Mouse (Mus musculus): Measurements from ENCODE around the gene Opn3. TPM values are rescaled to one million over a fixed set of nuclear protein-coding genes. Genes with fewer than 3 reads are reported as not detected.
A peak's percentile ranks its signal among the peaks of the same experiment; 100 is the strongest.

The Opn3 gene
- total and polyA plus RNA-seq, 3 experiments: 0.89 to 2.9 (median 1.6) TPM

- Histone ChIP-seq H3K27ac (ENCODE audit: insufficient read depth, low read depth) (no peak overlapping the region), H3K9ac (ENCODE audit: insufficient read depth, low read depth) (no peak overlapping the region), H3K4me1 (ENCODE audit: control insufficient read depth in 1 of 2, insufficient read depth in 2 of 2) (peaks cover 23 to 88% of the 10 kb centered on the region in 2 experiments), H3K36me3 (replicated peaks in 1 of 2; ENCODE audit: control insufficient read depth in 1 of 2, insufficient read depth in 1 of 2, low read length in 1 of 2) (peaks cover 2 to 16% of the 10 kb centered on the region in 2 experiments), H3K79me2 (replicated peaks; ENCODE audit: control insufficient read depth, extremely low read depth, insufficient read depth, poor library complexity, severe bottlenecking) (no peaks in the 10 kb centered on the region), H3K4me2 (ENCODE audit: insufficient read depth, low read depth, poor library complexity, severe bottlenecking) (no peak overlapping the region), H3K9me3 (replicated peaks; ENCODE audit: low read length) (no peaks in the 10 kb centered on the region), H3K27me3 (replicated peaks) (no peaks in the 10 kb centered on the region), H3K4me3 (replicated peaks in 1 of 3; ENCODE audit: low read depth in 2 of 3, low read length in 2 of 3, poor library complexity in 1 of 3) (no peak overlapping the region)
- in situ Hi-C loops (cut with MboI; ENCODE audit: low pct_ligation_motif_present, low pct_unique_long_range_greater_than_20kb, low sequenced_read_pairs): no loop called here
- no peak for TF ChIP-seq POLR2A (IDR thresholded peaks at IDR 0.05; ENCODE audit: low read depth, low read length)
- TF ChIP-seq USF1 (IDR thresholded peaks at IDR 0.05; ENCODE audit: low read depth, low read length): no peak
- no peak for TF ChIP-seq USF2 (conservative IDR thresholded peaks at IDR 0.05; ENCODE audit: low read depth, low read length)
- TF ChIP-seq MAFK (IDR thresholded peaks at IDR 0.05; ENCODE audit: insufficient replicate concordance, low read length): no peak
- TF ChIP-seq BHLHE40 (IDR thresholded peaks at IDR 0.05; ENCODE audit: low read depth, low read length): 0 out of 2 replicates have a peak, but pooled peaks have one; percentile 10
- TF ChIP-seq ZNF384 (IDR thresholded peaks at IDR 0.05; ENCODE audit: low read depth, low read length): no peak
- dilution Hi-C loops (cut with MboI; ENCODE audit: extremely low pct_ligation_motif_present, extremely low pct_unique_long_range_greater_than_20kb, low sequenced_read_pairs): no loop called here
- no peak for DNase-seq (ENCODE audit: extremely low read depth)
These were observed 54.9 kb downstream of the Opn3 start for GRCm38 (mm10) chr1:175637677-175638076.

- Histone ChIP-seq H3K27me3 (replicated peaks) (no peaks in the 10 kb centered on the region), H3K9me3 (replicated peaks; ENCODE audit: low read length) (no peaks in the 10 kb centered on the region), H3K9ac (ENCODE audit: insufficient read depth, low read depth) (peak overlapping the region; percentile 76; the same call in 1 of the 2 replicates), H3K27ac (ENCODE audit: insufficient read depth, low read depth) (no peak overlapping the region), H3K4me3 (replicated peaks in 1 of 3; ENCODE audit: low read depth in 2 of 3, low read length in 2 of 3, poor library complexity in 1 of 3) (peak overlapping the region; percentile 41 to 55 (median 54)), H3K36me3 (replicated peaks in 1 of 2; ENCODE audit: control insufficient read depth in 1 of 2, insufficient read depth in 1 of 2, low read length in 1 of 2) (peaks cover 0 to 4% of the 10 kb centered on the region in 2 experiments), H3K4me2 (ENCODE audit: insufficient read depth, low read depth, poor library complexity, severe bottlenecking) (peak overlapping the region; percentile 97), H3K79me2 (replicated peaks; ENCODE audit: control insufficient read depth, extremely low read depth, insufficient read depth, poor library complexity, severe bottlenecking) (no peaks in the 10 kb centered on the region), H3K4me1 (ENCODE audit: control insufficient read depth in 1 of 2, insufficient read depth in 2 of 2) (peaks cover 0 to 63% of the 10 kb centered on the region in 2 experiments; a peak in 2 of 4 replicates)
- DNase-seq (ENCODE audit: extremely low read depth): no peak
- TF ChIP-seq KAT2A (IDR thresholded peaks at IDR 0.05; ENCODE audit: insufficient replicate concordance, low read length) (no peak), ZMIZ1 (IDR thresholded peaks at IDR 0.05; ENCODE audit: low read depth, low read length) (no peak), MXI1 (IDR thresholded peaks at IDR 0.05; ENCODE audit: low read depth, low read length) (no peak), ETS1 (conservative IDR thresholded peaks at IDR 0.05; ENCODE audit: low read depth, low read length) (no peak), USF2 (conservative IDR thresholded peaks at IDR 0.05; ENCODE audit: low read depth, low read length) (no peak), USF1 (IDR thresholded peaks at IDR 0.05; ENCODE audit: low read depth, low read length) (no peak), ELF1 (IDR thresholded peaks at IDR 0.05; ENCODE audit: low read depth, low read length) (no peak), TBP (conservative IDR thresholded peaks at IDR 0.05; ENCODE audit: low read depth, low read length) (0 out of 2 replicates have a peak, but pooled peaks have one; percentile 20), E2F4 (IDR thresholded peaks at IDR 0.05; ENCODE audit: insufficient replicate concordance, low read depth, low read length) (0 out of 2 replicates have a peak, but pooled peaks have one; percentile 60), IRF4 (IDR thresholded peaks at IDR 0.05; ENCODE audit: low read depth, low read length) (0 out of 2 replicates have a peak, but pooled peaks have one; percentile 11), CTCF (conservative IDR thresholded peaks at IDR 0.05 in 1 of 2, IDR thresholded peaks at IDR 0.05 in 1 of 2; ENCODE audit: low read depth in 2 of 2, low read length in 2 of 2) (no peak), RAD21 (IDR thresholded peaks at IDR 0.05; ENCODE audit: low read depth, low read length) (no peak), CHD1 (IDR thresholded peaks at IDR 0.05; ENCODE audit: low read depth, low read length) (no peak), JUN (IDR thresholded peaks at IDR 0.05; ENCODE audit: insufficient read depth, low read depth, low read length) (no peak), MAX (IDR thresholded peaks at IDR 0.05; ENCODE audit: low read length) (no peak), SIN3A (IDR thresholded peaks at IDR 0.05; ENCODE audit: low read length) (no peak), HCFC1 (IDR thresholded peaks at IDR 0.05; ENCODE audit: low read depth, low read length) (no peak), EP300 (IDR thresholded peaks at IDR 0.05; ENCODE audit: low read length) (no peak), MAFK (IDR thresholded peaks at IDR 0.05; ENCODE audit: insufficient replicate concordance, low read length) (no peak), PAX5 (IDR thresholded peaks at IDR 0.05; ENCODE audit: low read length) (no peak), NRF1 (IDR thresholded peaks at IDR 0.05; ENCODE audit: low read depth, low read length) (peak; percentile 66), CHD2 (IDR thresholded peaks at IDR 0.05; ENCODE audit: low read length) (no peak), ZC3H11A (IDR thresholded peaks at IDR 0.05; ENCODE audit: low read depth, low read length) (no peak), RCOR1 (conservative IDR thresholded peaks at IDR 0.05; ENCODE audit: low read depth, low read length) (no peak), MAZ (IDR thresholded peaks at IDR 0.05; ENCODE audit: low read depth, low read length) (no peak), TCF12 (IDR thresholded peaks at IDR 0.05; ENCODE audit: low read depth, low read length) (no peak; the same call in 1 of the 2 replicates)
- dilution Hi-C loops (cut with MboI; ENCODE audit: extremely low pct_ligation_motif_present, extremely low pct_unique_long_range_greater_than_20kb, low sequenced_read_pairs): no loop called here
- in situ Hi-C loops (cut with MboI; ENCODE audit: low pct_ligation_motif_present, low pct_unique_long_range_greater_than_20kb, low sequenced_read_pairs): loop anchor here (5.0 kb wide), 1 partner anchor 35 kb away; no protein-coding TSS in a partner anchor
These were observed 60.1 kb downstream of the Opn3 start for GRCm38 (mm10) chr1:175632470-175632869.

Data from CH12.LX (cell line).